Comparison of ENCODE assay signal across 22 mouse cellular contexts in the genomic region with DNA sequence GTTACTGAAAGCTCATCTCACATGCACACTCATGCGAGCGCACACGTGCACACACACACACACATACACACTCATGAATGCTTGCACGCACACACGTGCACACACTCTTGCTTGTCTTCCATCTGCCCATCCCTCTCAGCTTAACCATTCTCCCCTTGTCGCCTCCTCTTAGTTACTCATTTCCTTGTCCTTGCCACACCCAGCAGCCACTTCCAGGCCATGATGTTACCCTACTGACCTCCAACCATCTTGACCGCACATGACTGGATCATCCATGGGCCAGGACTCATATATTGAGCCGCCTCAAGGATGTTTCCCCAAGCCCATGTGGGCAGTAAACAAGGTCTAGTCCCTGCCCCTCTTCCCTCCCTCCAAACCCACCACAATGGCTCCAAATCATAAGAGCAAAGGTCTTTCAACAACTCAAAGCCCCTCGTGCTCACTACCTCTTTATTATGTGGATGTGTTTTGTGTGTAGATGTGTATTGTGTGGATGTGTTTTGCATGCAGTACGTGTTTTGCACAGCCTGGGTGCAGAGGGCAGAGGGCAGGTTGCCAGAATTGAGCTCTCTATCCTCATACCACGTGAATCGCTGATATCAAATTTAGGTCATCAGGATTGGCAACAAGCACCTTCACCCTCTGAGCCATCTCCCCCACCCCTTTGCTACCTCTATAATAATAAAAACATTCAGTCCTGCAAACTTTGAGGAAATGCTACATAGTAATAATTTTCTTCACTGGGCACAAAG.
DNase-seq lines count a peak whose midpoint lies in the region; ATAC-seq and TF ChIP-seq lines count a peak whose summit lies in the region.
"Had no signal": no experiment of that assay in that cellular context is flagged by ENCODE, and none has a peak within 500 bp of the region (broad histone marks: within the 10 kb centered on the region; RNA-seq: fewer than 3 reads in every experiment).

No protein-coding gene starts in this region.

- TF ChIP-seq POLR2A in kidney, adult 2 months (IDR thresholded peaks at IDR 0.05; ENCODE audit: low read depth, low read length) = no peak

- H3K27ac ChIP-seq in kidney, adult 2 months (ENCODE audit: insufficient read depth, low read depth, low read length) = no peak overlapping the region
- no peak overlapping the region for H3K27ac ChIP-seq in kidney, embryonic 15.5 days
- no peak overlapping the region for H3K27ac ChIP-seq in forebrain, embryonic 11.5 days (ENCODE audit: low read depth, low read length)
- H3K27ac ChIP-seq: embryonic facial prominence, embryonic 10.5 days; forebrain, embryonic 12.5 days; gastrocnemius, adult 2 months; left cerebral cortex, adult 2 months; liver, embryonic 13.5 days; lung, embryonic 15.5 days had no signal

- peak; percentile 11 for DNase-seq in kidney, adult 11 months
- DNase-seq in kidney, postnatal 4 days = no peak
- DNase-seq in kidney, adult 2 months = peak; percentile 47
- peak; percentile 66 for DNase-seq in testis, postnatal 14 days (ENCODE audit: low spot score)
- DNase-seq in forebrain, embryonic 11.5 days (ENCODE audit: low spot score) = no peak
- no peak for DNase-seq in embryo, embryonic 10 days (ENCODE audit: low spot score)
- DNase-seq: adrenal gland, adult 8-10 months; gastrocnemius, adult 2 months; heart, postnatal 36 days; left cerebral cortex, postnatal 4 days; liver, embryonic 13.5 days; lung, postnatal 4 days; retina, postnatal 1 day; right cerebral cortex, postnatal 4 days; thymus, postnatal 4 days had no signal

- WGBS in kidney, adult 2 months = 67% methylated on average over 12 of the region's 12 CpGs
- 83% methylated on average over 12 of the region's 12 CpGs for WGBS in kidney, embryonic 15.5 days
- 91% methylated on average over 12 of the region's 12 CpGs for WGBS in forebrain, embryonic 11.5 days

- no peaks in the 10 kb centered on the region for H3K36me3 ChIP-seq in kidney, adult 2 months (ENCODE audit: control insufficient read depth, insufficient read depth, low read length)
- H3K36me3 ChIP-seq in kidney, embryonic 15.5 days = no peaks in the 10 kb centered on the region
- H3K36me3 ChIP-seq in forebrain, embryonic 11.5 days (ENCODE audit: control insufficient read depth, insufficient read depth, low read length) = no peaks in the 10 kb centered on the region
- H3K36me3 ChIP-seq: embryonic facial prominence, embryonic 10.5 days; forebrain, embryonic 12.5 days; liver, embryonic 13.5 days; lung, embryonic 15.5 days had no signal

- H3K27me3 ChIP-seq in kidney, adult 2 months (replicated peaks; ENCODE audit: control insufficient read depth, insufficient read depth, low read length) = no peaks in the 10 kb centered on the region
- H3K27me3 ChIP-seq in kidney, embryonic 15.5 days = no peaks in the 10 kb centered on the region
- no peaks in the 10 kb centered on the region for H3K27me3 ChIP-seq in forebrain, embryonic 11.5 days (ENCODE audit: control insufficient read depth, insufficient read depth, low read length)
- H3K27me3 ChIP-seq: forebrain, embryonic 12.5 days; liver, embryonic 13.5 days; lung, embryonic 15.5 days had no signal

- no peaks in the 10 kb centered on the region for H3K9me3 ChIP-seq in kidney, embryonic 15.5 days (replicated peaks)
- H3K9me3 ChIP-seq in forebrain, embryonic 11.5 days (ENCODE audit: control insufficient read depth, low read length) = no peaks in the 10 kb centered on the region
- H3K9me3 ChIP-seq: embryonic facial prominence, embryonic 10.5 days; forebrain, embryonic 12.5 days; liver, embryonic 13.5 days; lung, embryonic 15.5 days had no signal

- H3K4me3 ChIP-seq in kidney, adult 2 months (ENCODE audit: insufficient read depth, low read depth, low read length) = no peak overlapping the region
- H3K4me3 ChIP-seq in kidney, embryonic 15.5 days (replicated peaks) = no peak overlapping the region
- no peak overlapping the region for H3K4me3 ChIP-seq in forebrain, embryonic 11.5 days (ENCODE audit: low read depth, low read length)
- H3K4me3 ChIP-seq: embryonic facial prominence, embryonic 10.5 days; forebrain, embryonic 12.5 days; gastrocnemius, adult 2 months; left cerebral cortex, adult 2 months; liver, embryonic 13.5 days; lung, embryonic 15.5 days had no signal

- H3K9ac ChIP-seq in kidney, embryonic 15.5 days = no peak overlapping the region
- no peak overlapping the region for H3K9ac ChIP-seq in forebrain, embryonic 11.5 days (ENCODE audit: low read length)
- H3K9ac ChIP-seq: forebrain, embryonic 12.5 days; liver, embryonic 13.5 days; lung, embryonic 15.5 days had no signal

- TF ChIP-seq CTCF in kidney, adult 2 months (conservative IDR thresholded peaks at IDR 0.05; ENCODE audit: insufficient read depth, insufficient read length, low read depth, low read length) = no peak

- 0 out of 2 replicates have a peak, but pooled peaks have one; percentile 18 for ATAC-seq in kidney, embryonic 15.5 days (replicated peaks; ENCODE audit: low FRiP score)
- no peak for ATAC-seq in forebrain, embryonic 11.5 days (replicated peaks; ENCODE audit: low FRiP score)
- ATAC-seq: hindbrain, embryonic 16.5 days had no signal

- no peak overlapping the region for H3K4me2 ChIP-seq in kidney, embryonic 15.5 days
- H3K4me2 ChIP-seq in forebrain, embryonic 11.5 days (ENCODE audit: low read depth, low read length, severe bottlenecking) = no peak overlapping the region
- H3K4me2 ChIP-seq: forebrain, embryonic 12.5 days; liver, embryonic 13.5 days; lung, embryonic 15.5 days; midbrain, embryonic 11.5 days had no signal

- H3K4me1 ChIP-seq in kidney, adult 2 months (ENCODE audit: control insufficient read depth, insufficient read depth, low read length) = peaks cover 4% of the 10 kb centered on the region; the same call in 1 of the 2 replicates
- peaks cover 7% of the 10 kb centered on the region; the same call in 1 of the 2 replicates for H3K4me1 ChIP-seq in kidney, embryonic 15.5 days
- no peaks in the 10 kb centered on the region for H3K4me1 ChIP-seq in forebrain, embryonic 11.5 days (replicated peaks; ENCODE audit: control insufficient read depth, insufficient read depth, low read length)
- H3K4me1 ChIP-seq: embryonic facial prominence, embryonic 10.5 days; forebrain, embryonic 12.5 days; lung, embryonic 15.5 days had no signal

Comparison
In these comparisons a context has a peak if more than half of its experiments do, and no peak if none do; other contexts are left out.
1. DNase-seq: peak in kidney, adult 11 months (single experiment), kidney, adult 2 months (single experiment) and testis, postnatal 14 days (single experiment); none in kidney, postnatal 4 days (0 of 2), forebrain, embryonic 11.5 days (single experiment) and embryo, embryonic 10 days (single experiment).